Mouse (Mus musculus) midbrain, embryonic 12.5 days (tissue): ENCODE measurements around the gene Ugcg. TPM values are rescaled to one million over a fixed set of nuclear protein-coding genes. Genes with fewer than 3 reads are reported as not detected.

Source experiments
- ATAC-seq: fragments of 200-750 bp; cut with Nextera tagmentation; 2 replicates; pipeline ENCODE4 v1.8.0; 2017; ENCODE audit warnings: low read depth, moderate TSS enrichment, moderate library complexity; ENCODE audit not compliant: low FRiP score
- H3K27ac ChIP-seq: fragments of 300-500 bp; sonication (generic); replicated peaks from 2 replicates; pipeline ENCODE4 v1.5.1; 2016; ENCODE audit warnings: mild to moderate bottlenecking
- H3K27me3 ChIP-seq: fragments of 300-500 bp; sonication (generic); 2 replicates; pipeline ENCODE4 v1.6.1; 2016; ENCODE audit warnings: mild to moderate bottlenecking
- H3K36me3 ChIP-seq: fragments of 300-500 bp; sonication (generic); 2 replicates; pipeline ENCODE4 v1.6.1; 2016
- H3K4me1 ChIP-seq: fragments of 300-500 bp; sonication (generic); 2 replicates; pipeline ENCODE4 v1.6.1; 2016
- H3K4me2 ChIP-seq: fragments of 300-500 bp; sonication (generic); replicated peaks from 2 replicates; pipeline ENCODE4 v1.6.1; 2016; ENCODE audit warnings: mild to moderate bottlenecking, moderate library complexity
- H3K4me3 ChIP-seq: fragments of 300-500 bp; sonication (generic); 2 replicates; pipeline ENCODE4 v1.5.1; 2016; ENCODE audit warnings: mild to moderate bottlenecking
- H3K9ac ChIP-seq: fragments of 300-500 bp; sonication (generic); replicated peaks from 2 replicates; pipeline ENCODE4 v1.6.1; 2016; ENCODE audit warnings: mild to moderate bottlenecking, moderate library complexity
- H3K9me3 ChIP-seq: fragments of 300-500 bp; sonication (generic); 2 replicates; pipeline ENCODE4 v1.6.1; 2016; ENCODE audit warnings: mild to moderate bottlenecking
- WGBS: fragments of 180-500 bp; shearing (Covaris S2); methylation state at CpG from one replicate; pipeline ENCODE4 v1.1.7; 2016; 5-methylcytosine and 5-hydroxymethylcytosine counted together
- polyA plus RNA-seq: library from polyadenylated mRNA; unstranded; fragments of >200 nt; fragmentation: Nextera tagmentation; extraction: Ambion mirVana; gene quantifications from 2 replicates; pipeline ENCODE4 v1.2.1, GENCODE M21; 2016

The Ugcg gene
- polyA plus RNA-seq, 1 experiment from 2014 or later = 15.0 TPM

GRCm38 (mm10) chr4:59173181-59173922 is 15.7 kb upstream of the Ugcg start:
- Histone ChIP-seq H3K36me3 (no peaks in the 10 kb centered on the region), H3K4me1 (no peaks in the 10 kb centered on the region), H3K9ac (no peak overlapping the region), H3K9me3 (no peaks in the 10 kb centered on the region), H3K4me2 (no peak overlapping the region), H3K27ac (no peak overlapping the region), H3K4me3 (no peak overlapping the region), H3K27me3 (no peaks in the 10 kb centered on the region)
- no peak for ATAC-seq
- WGBS = 87% methylated on average over 2 of the region's 2 CpGs

- Histone ChIP-seq H3K4me2 (no peak overlapping the region), H3K36me3 (no peaks in the 10 kb centered on the region), H3K4me1 (no peaks in the 10 kb centered on the region), H3K27ac (no peak overlapping the region), H3K9me3 (no peaks in the 10 kb centered on the region), H3K9ac (no peak overlapping the region), H3K4me3 (no peak overlapping the region), H3K27me3 (no peaks in the 10 kb centered on the region)
- no peak for ATAC-seq
- WGBS = 70% methylated on average over 4 of the region's 4 CpGs
Observed at GRCm38 (mm10) chr4:59175003-59175402, 14.1 kb upstream of the Ugcg start.

- ATAC-seq = no peak
- H3K36me3 ChIP-seq = no peaks in the 10 kb centered on the region
- H3K9me3 ChIP-seq = no peaks in the 10 kb centered on the region
- H3K27ac ChIP-seq = no peak overlapping the region
- no peaks in the 10 kb centered on the region for H3K4me1 ChIP-seq
- 68% methylated on average over 6 of the region's 6 CpGs for WGBS
- no peak overlapping the region for H3K4me2 ChIP-seq
- no peaks in the 10 kb centered on the region for H3K27me3 ChIP-seq
- no peak overlapping the region for H3K4me3 ChIP-seq
- H3K9ac ChIP-seq = no peak overlapping the region
Observed at GRCm38 (mm10) chr4:59175929-59176328, 13.1 kb upstream of the Ugcg start.

GRCm38 (mm10) chr4:59177566-59177965 is 11.5 kb upstream of the Ugcg start:
- H3K4me2 ChIP-seq = no peak overlapping the region
- WGBS = 92% methylated on average over 2 of the region's 2 CpGs
- H3K9ac ChIP-seq = no peak overlapping the region
- no peaks in the 10 kb centered on the region for H3K27me3 ChIP-seq
- no peaks in the 10 kb centered on the region for H3K36me3 ChIP-seq
- H3K27ac ChIP-seq = no peak overlapping the region
- ATAC-seq = no peak
- H3K9me3 ChIP-seq = no peaks in the 10 kb centered on the region
- 0 out of 2 replicates have a peak, but pooled peaks cover 5% of the 10 kb centered on the region for H3K4me1 ChIP-seq
- H3K4me3 ChIP-seq = no peak overlapping the region

DNA sequence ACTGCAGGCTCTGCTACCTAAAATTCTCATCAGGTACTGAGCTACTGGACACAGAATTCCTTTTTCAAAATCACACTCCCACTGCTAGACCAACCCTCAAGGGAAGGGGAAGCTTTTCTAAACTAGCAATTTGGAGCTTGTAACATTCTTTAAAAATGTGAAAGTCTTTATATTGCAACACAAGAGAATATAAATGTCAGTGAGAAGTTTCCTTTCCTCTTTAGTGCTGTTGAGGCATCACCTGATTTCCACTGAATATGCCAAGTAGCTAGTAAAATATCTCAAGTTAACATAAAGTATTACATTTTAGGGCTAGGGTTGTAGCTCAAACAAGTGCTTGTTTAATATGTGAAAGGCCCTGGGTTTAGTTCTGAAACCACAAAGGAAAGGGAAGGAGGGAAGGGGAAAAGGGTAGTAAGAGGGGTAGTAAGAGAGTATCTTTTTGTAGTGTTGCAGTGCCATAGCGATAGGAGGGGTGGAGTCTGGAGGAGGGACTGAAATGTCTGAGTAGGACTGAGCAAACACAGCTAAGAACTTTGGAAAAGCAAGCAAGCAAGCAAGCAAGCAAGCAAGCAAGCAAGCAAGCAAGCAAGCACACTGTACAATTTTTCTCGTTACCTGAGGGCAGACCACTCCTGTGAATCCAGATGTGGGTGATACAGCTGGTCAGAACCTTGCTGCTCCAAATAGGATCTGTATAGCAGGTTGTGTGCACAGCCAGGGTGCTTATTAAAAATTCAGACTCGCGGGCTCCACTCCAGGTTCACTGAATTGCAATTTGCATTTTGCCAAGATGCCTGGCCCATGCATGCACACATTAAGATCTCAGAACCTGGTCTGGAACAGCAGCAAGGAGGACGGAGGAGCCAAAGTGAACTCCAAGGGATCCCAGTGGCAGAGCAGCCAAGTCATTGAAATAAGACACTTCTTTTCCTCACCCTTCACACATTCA is 7.5 kb upstream of the Ugcg start:
- H3K36me3 ChIP-seq = no peaks in the 10 kb centered on the region
- 0 out of 2 replicates have a peak, but pooled peaks cover 5% of the 10 kb centered on the region for H3K4me1 ChIP-seq
- H3K9me3 ChIP-seq = no peaks in the 10 kb centered on the region
- 49% methylated on average over 5 of the region's 5 CpGs for WGBS
- H3K27ac ChIP-seq = no peak overlapping the region
- no peak overlapping the region for H3K4me2 ChIP-seq
- H3K9ac ChIP-seq = no peak overlapping the region
- no peak overlapping the region for H3K4me3 ChIP-seq
- H3K27me3 ChIP-seq = no peaks in the 10 kb centered on the region
- no peak for ATAC-seq

GRCm38 (mm10) chr4:59185671-59186070 is 3.4 kb upstream of the Ugcg start:
- Histone ChIP-seq H3K4me2 (no peak overlapping the region), H3K27ac (no peak overlapping the region), H3K9me3 (no peaks in the 10 kb centered on the region), H3K27me3 (no peaks in the 10 kb centered on the region), H3K4me3 (no peak overlapping the region), H3K4me1 (0 out of 2 replicates have a peak, but pooled peaks cover 8% of the 10 kb centered on the region), H3K36me3 (no peaks in the 10 kb centered on the region), H3K9ac (no peak overlapping the region)
- ATAC-seq = no peak
- 70% methylated on average over 3 of the region's 3 CpGs for WGBS

DNA sequence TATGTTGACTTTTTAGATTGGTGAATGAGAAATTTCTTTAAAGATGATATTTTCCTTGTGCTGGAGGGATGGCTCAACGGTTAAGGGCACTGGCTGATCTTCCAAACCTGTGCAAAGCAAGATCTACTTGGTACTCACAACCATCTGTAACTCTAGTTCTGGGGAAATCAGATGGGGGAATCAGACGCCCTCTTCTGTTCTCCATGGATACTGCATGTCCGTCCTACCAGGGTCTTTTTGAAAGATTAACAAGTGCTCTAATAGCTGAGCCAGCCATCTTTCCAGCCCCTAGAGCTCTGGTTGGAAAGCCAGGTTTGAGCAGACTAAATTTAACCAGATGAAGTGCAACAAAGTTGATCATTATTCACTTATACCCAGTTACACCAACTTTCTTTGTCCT is 1.8 kb upstream of the Ugcg start:
- 20% methylated on average over 3 of the region's 3 CpGs for WGBS
- H3K27me3 ChIP-seq = no peaks in the 10 kb centered on the region
- H3K4me3 ChIP-seq = no peak overlapping the region
- H3K4me1 ChIP-seq = 0 out of 2 replicates have a peak, but pooled peaks cover 3% of the 10 kb centered on the region
- no peak overlapping the region for H3K9ac ChIP-seq
- no peaks in the 10 kb centered on the region for H3K36me3 ChIP-seq
- no peak for ATAC-seq
- H3K9me3 ChIP-seq = no peaks in the 10 kb centered on the region
- no peak overlapping the region for H3K27ac ChIP-seq
- no peak overlapping the region for H3K4me2 ChIP-seq

DNA sequence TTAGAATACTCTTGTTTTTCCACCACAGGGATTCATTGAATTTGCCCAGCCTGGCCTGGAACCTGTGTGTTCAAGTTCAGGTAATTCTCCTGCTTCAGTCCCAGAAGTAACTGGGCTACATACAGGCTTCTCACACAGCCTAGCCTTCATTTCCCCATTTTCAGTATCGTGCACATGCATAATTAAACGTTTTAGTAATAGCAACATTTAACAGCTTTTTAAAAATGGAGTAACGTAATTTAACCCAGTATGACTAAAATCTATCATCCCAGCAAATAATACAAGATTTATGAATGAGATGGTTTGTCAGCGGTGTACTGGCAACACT is 619 bp upstream of the Ugcg start:
- peak overlapping the region; percentile 94 for H3K4me3 ChIP-seq
- peak overlapping the region; percentile 67 for H3K4me2 ChIP-seq
- no peaks in the 10 kb centered on the region for H3K27me3 ChIP-seq
- H3K36me3 ChIP-seq = no peaks in the 10 kb centered on the region
- H3K9me3 ChIP-seq = no peaks in the 10 kb centered on the region
- H3K9ac ChIP-seq = peak overlapping the region; percentile 91
- H3K4me1 ChIP-seq = 0 out of 2 replicates have a peak, but pooled peaks cover 3% of the 10 kb centered on the region
- peak overlapping the region; percentile 92; the same call in 1 of the 2 replicates for H3K27ac ChIP-seq
- no peak for ATAC-seq
- 27% methylated on average over 4 of the region's 4 CpGs for WGBS

- 1% methylated on average over 34 of the region's 54 CpGs for WGBS
Observed at GRCm38 (mm10) chr4:59189546-59190237, 635 bp downstream of the Ugcg start.

DNA sequence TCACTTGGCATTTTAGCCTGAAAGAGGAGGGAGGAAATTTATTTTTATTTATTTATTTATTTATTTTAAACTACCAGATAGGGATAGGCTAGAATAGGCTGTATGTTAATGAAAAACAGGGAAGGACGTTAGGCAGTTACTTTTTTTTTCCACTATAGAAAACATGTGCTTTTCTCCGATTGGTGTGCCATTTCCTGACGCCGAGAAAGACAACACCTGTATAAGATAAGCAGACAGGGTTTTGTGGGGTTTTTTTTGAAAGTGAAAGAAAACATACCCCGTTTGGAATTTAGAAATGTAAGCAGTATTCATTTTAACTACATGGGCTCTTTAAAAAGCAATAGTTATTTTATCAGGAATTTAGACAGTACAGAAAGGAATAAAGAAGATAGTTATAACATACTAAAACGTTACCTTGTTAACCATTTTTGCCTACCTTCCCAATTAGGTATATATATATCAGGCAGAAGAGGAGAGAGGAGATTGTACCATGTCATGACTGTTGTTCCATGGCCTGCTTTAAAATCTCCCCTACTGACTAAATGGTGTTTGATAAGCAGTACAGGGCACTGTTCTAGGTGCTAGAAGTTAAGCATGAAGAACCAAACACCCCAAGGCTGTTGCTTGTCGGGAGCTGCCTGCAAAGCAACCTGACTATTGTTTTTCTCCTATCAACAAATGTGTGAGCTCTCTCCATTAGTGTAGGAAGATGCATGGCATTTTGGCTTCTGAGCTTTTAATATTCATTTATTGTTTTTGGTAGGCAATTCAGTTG is 1.8 kb downstream of the Ugcg start:
- ATAC-seq = no peak
- H3K9me3 ChIP-seq = no peaks in the 10 kb centered on the region
- H3K27ac ChIP-seq = no peak overlapping the region
- no peaks in the 10 kb centered on the region for H3K36me3 ChIP-seq
- 76% methylated on average over 7 of the region's 7 CpGs for WGBS
- peak overlapping the region; percentile 67 for H3K4me2 ChIP-seq
- 0 out of 2 replicates have a peak, but pooled peaks cover 3% of the 10 kb centered on the region for H3K4me1 ChIP-seq
- peak overlapping the region; percentile 94 for H3K4me3 ChIP-seq
- no peak overlapping the region for H3K9ac ChIP-seq
- no peaks in the 10 kb centered on the region for H3K27me3 ChIP-seq

More at GRCm38 (mm10) chr4:59189546-59190237, 635 bp downstream of the Ugcg start:
- Histone ChIP-seq H3K9me3 (no peaks in the 10 kb centered on the region), H3K4me3 (peak overlapping the region; percentile 94), H3K36me3 (no peaks in the 10 kb centered on the region), H3K4me2 (peak overlapping the region; percentile 67), H3K4me1 (0 out of 2 replicates have a peak, but pooled peaks cover 3% of the 10 kb centered on the region), H3K27me3 (no peaks in the 10 kb centered on the region), H3K9ac (peak overlapping the region; percentile 91), H3K27ac (peak overlapping the region; percentile 92)
- ATAC-seq = peak; percentile 20
